Mouse (Mus musculus) G1E (cell line): ENCODE measurements around the gene Plekhd1. TPM values are rescaled to one million over a fixed set of nuclear protein-coding genes. Genes with fewer than 3 reads are reported as not detected.

Experiments
- ATAC-seq: 2 replicates; pipeline ENCODE4 v1.8.0; 2016; ENCODE audit warnings: mild to moderate bottlenecking; ENCODE audit not compliant: insufficient number of reproducible peaks, poor library complexity, low FRiP score, severe bottlenecking; ENCODE audit errors: extremely low read depth
- DNase-seq: peaks from one replicate; pipeline ENCODE4 v3.0.0; 2012; ENCODE audit warnings: low spot score
- H3K27me3 ChIP-seq: 2 replicates; pipeline ENCODE4 v1.6.1; 2012; ENCODE audit warnings: mild to moderate bottlenecking, low read length, inconsistent platforms; ENCODE audit not compliant: insufficient read depth
- H3K36me3 ChIP-seq: replicated peaks from 2 replicates; pipeline ENCODE3; 2012; ENCODE audit warnings: mild to moderate bottlenecking, inconsistent platforms
- H3K4me1 ChIP-seq: 2 replicates; pipeline ENCODE4 v1.6.1; 2012; ENCODE audit warnings: low read depth, low read length, inconsistent platforms, mixed read lengths; ENCODE audit not compliant: insufficient read depth
- H3K4me3 ChIP-seq: 2 replicates; pipeline ENCODE4 v1.5.1; 2012; ENCODE audit warnings: low read depth, mild to moderate bottlenecking, inconsistent platforms, low read length, moderate library complexity, mixed read lengths
- H3K9me3 ChIP-seq: replicated peaks from 2 replicates; pipeline ENCODE4 v1.6.1; 2012; ENCODE audit warnings: inconsistent platforms
- CTCF ChIP-seq: IDR thresholded peaks from 2 replicates; pipeline ENCODE4 v1.5.1; 2012; ENCODE audit warnings: low read depth, low read length, inconsistent platforms, mixed read lengths
- GATA1 ChIP-seq: IDR thresholded peaks from 2 replicates; pipeline ENCODE4 v1.6.1; 2012; ENCODE audit warnings: borderline replicate concordance, low read length, inconsistent platforms, mixed read lengths
- GATA2 ChIP-seq: IDR thresholded peaks from 2 replicates; pipeline ENCODE4 v1.6.1; 2012; ENCODE audit warnings: low read depth, low read length, inconsistent platforms, borderline replicate concordance
- POLR2AphosphoS5 ChIP-seq: IDR thresholded peaks from 2 replicates; pipeline ENCODE4 v1.6.1; 2012; ENCODE audit warnings: low read depth, low read length, inconsistent platforms; ENCODE audit not compliant: insufficient replicate concordance
- TAL1 ChIP-seq: conservative IDR thresholded peaks from 2 replicates; pipeline ENCODE4 v1.6.1; 2012; ENCODE audit warnings: low read depth, low read length, inconsistent platforms, mixed read lengths
- polyA plus RNA-seq: library from polyadenylated mRNA; stranded (reverse); fragments of >175 nt; gene quantifications from 2 replicates; pipeline ENCODE4 v1.2.3, GENCODE M21; 2012
- total RNA-seq, 2 experiments: library from RNA; stranded (forward) in 1 of 2; stranded (reverse) in 1 of 2; fragments of 200-1000 nt in 1 of 2; fragments of >200 nt in 1 of 2; fragmentation: Nextera tagmentation in 1 of 2; gene quantifications; 2 replicates each; pipeline ENCODE4 v1.2.3; 2014 to 2017

The Plekhd1 gene
- total and polyA plus RNA-seq, 3 experiments = 0.16 TPM; not detected in 2

DNA sequence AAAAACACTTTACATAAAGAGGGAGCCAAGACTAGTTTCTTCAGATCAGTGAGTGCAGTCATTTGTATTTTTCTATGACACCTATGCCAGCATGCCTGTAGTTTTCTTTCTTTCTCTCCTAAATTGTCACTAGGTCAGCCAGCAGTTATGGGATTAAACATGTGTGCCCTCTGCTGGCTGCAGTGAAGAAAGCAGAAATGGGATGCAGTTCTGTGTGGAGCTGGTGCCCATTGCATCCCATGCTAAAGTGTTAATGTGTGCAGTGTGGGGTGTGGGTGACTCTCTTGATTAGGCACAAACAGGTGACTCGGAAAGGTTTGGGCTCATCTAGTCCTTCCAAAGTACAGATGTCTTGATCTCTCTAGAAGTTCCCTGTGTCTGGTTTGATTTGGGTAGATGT, 11.1 kb upstream of the Plekhd1 start:
- Histone ChIP-seq H3K36me3 (peaks cover 56% of the 10 kb centered on the region), H3K27me3 (peaks cover under 1% of the 10 kb centered on the region; the same call in 1 of the 2 replicates), H3K4me3 (no peak overlapping the region), H3K9me3 (no peaks in the 10 kb centered on the region), H3K4me1 (no peaks in the 10 kb centered on the region)
- ATAC-seq = no peak
- TF ChIP-seq POLR2AphosphoS5 (no peak), CTCF (peak; percentile 22; the same call in 1 of the 2 replicates)
- DNase-seq = no peak

GRCm38 (mm10) chr12:80683554-80683953, 8.8 kb upstream of the Plekhd1 start:
- Histone ChIP-seq H3K27me3 (peaks cover 14% of the 10 kb centered on the region; the same call in 1 of the 2 replicates), H3K4me1 (no peaks in the 10 kb centered on the region), H3K4me3 (no peak overlapping the region), H3K9me3 (no peaks in the 10 kb centered on the region), H3K36me3 (peaks cover 37% of the 10 kb centered on the region)
- DNase-seq (no peak), ATAC-seq (no peak)
- TF ChIP-seq GATA1 (no peak), TAL1 (no peak), GATA2 (no peak), CTCF (no peak), POLR2AphosphoS5 (no peak)

- Histone ChIP-seq H3K27me3 (peaks cover 14% of the 10 kb centered on the region; the same call in 1 of the 2 replicates), H3K9me3 (no peaks in the 10 kb centered on the region), H3K4me1 (no peaks in the 10 kb centered on the region), H3K36me3 (peaks cover 31% of the 10 kb centered on the region), H3K4me3 (no peak overlapping the region)
- no peak for DNase-seq
- TF ChIP-seq CTCF = no peak
- no peak for TF ChIP-seq TAL1
- no peak for TF ChIP-seq GATA1
- TF ChIP-seq GATA2 = no peak
- no peak for TF ChIP-seq POLR2AphosphoS5
- no peak for ATAC-seq
These were observed 8.1 kb upstream of the Plekhd1 start for GRCm38 (mm10) chr12:80684316-80684715.

DNA sequence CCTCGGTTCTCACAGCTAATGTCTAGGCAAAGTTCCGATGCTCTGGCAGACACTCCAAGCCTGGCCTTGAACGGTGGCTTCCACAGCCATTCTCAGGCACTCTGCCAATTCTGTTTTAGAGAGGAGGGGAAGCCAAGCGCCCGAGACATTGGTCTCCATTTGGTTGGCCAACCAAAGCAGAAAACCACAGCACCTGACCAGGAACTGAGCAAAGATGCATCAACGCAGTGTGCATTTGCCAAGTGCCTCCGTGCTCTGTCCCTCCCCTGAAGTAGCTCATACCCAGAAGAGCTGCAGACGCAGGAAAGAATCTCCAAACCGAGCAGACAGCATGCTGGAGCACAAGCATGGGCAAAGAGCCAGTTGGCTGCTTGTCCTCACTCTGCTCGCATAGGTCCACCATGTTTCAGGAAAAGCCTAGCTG, 4.6 kb upstream of the Plekhd1 start:
- Histone ChIP-seq H3K4me3 (no peak overlapping the region), H3K36me3 (peaks cover 2% of the 10 kb centered on the region), H3K9me3 (no peaks in the 10 kb centered on the region), H3K4me1 (no peaks in the 10 kb centered on the region; the same call in 1 of the 2 replicates), H3K27me3 (peaks cover 41% of the 10 kb centered on the region)
- DNase-seq (no peak), ATAC-seq (no peak)
- TF ChIP-seq GATA2 = no peak
- TF ChIP-seq GATA1 = no peak
- no peak for TF ChIP-seq TAL1
- TF ChIP-seq CTCF = no peak
- TF ChIP-seq POLR2AphosphoS5 = no peak

DNA sequence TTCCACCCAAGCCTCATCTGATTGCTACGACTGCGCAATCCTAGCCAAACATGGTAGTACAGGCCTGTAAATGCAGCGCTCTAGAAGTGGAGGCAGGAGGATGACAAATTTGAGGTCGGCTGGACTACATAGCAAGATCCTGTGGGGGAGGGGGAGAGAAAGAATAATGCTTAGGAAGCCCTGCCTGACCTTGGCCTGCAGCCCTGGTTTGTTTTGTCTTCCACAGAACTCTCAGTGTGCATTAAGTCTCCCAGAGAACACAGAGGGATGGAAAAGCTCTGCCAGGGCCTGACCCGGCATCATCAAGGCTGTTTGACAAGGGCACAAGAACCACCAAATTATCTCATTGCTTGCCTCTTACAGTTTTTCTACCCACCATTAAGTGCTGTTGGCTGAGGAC, 2.7 kb upstream of the Plekhd1 start:
- no peaks in the 10 kb centered on the region for H3K9me3 ChIP-seq
- TF ChIP-seq GATA2 = no peak
- TF ChIP-seq POLR2AphosphoS5 = no peak
- no peak for TF ChIP-seq TAL1
- no peak for TF ChIP-seq GATA1
- no peak for TF ChIP-seq CTCF

DNA sequence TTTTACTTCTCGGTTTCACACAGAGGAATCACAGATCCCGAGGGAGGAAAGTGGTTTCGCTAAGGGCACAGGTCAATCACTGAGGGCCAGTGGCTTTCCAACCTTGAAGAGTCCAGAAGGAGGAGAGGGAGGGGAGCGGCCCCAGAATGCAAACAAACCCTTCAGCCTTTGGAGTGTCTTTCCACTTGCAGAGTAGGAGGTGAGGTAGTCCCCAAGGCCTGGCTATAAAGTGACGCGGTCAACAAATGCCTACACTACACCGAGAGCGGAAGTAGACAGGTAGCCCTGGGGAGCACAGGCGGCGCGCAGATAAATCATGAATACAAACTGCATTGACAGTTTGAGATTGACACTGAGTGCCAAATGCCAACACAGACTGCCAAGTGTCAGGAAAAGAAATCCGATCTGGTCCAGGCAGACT, 710 bp upstream of the Plekhd1 start:
- no peak for DNase-seq
- Histone ChIP-seq H3K9me3 (no peaks in the 10 kb centered on the region), H3K4me3 (no peak overlapping the region), H3K27me3 (peaks cover 61% of the 10 kb centered on the region), H3K36me3 (no peaks in the 10 kb centered on the region), H3K4me1 (no peaks in the 10 kb centered on the region; the same call in 1 of the 2 replicates)
- no peak for ATAC-seq
- TF ChIP-seq POLR2AphosphoS5 = no peak
- no peak for TF ChIP-seq CTCF
- TF ChIP-seq GATA2 = no peak
- TF ChIP-seq TAL1 = no peak
- TF ChIP-seq GATA1 = no peak

More for the DNA sequence above, 2.7 kb upstream of the Plekhd1 start:
- ATAC-seq (no peak), DNase-seq (no peak)
- Histone ChIP-seq H3K4me3 (no peak overlapping the region), H3K36me3 (no peaks in the 10 kb centered on the region), H3K4me1 (no peaks in the 10 kb centered on the region; the same call in 1 of the 2 replicates), H3K27me3 (peaks cover 55% of the 10 kb centered on the region)

DNA sequence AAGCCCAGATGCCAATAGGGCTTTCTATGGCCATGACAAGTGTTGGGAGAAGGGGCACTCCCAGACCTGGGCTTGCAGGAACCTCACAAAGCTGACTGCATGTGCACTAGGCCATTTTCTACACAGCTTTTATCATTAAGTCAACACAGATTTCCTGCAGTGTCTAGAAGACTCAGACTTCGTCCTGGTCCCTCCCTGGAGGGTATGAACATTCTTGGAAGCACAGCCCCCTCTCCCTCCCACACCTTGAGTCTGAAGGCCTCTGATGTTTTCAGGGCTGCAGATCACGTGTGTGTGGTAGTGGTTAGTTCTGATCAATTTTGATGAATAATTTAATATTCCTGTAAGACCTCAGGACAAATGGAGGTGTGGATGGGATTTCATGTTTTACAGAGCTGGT, 1.3 kb downstream of the Plekhd1 start:
- Histone ChIP-seq H3K4me1 (peaks cover under 1% of the 10 kb centered on the region; the same call in 1 of the 2 replicates), H3K27me3 (peaks cover 55% of the 10 kb centered on the region), H3K36me3 (no peaks in the 10 kb centered on the region), H3K4me3 (no peak overlapping the region), H3K9me3 (no peaks in the 10 kb centered on the region)
- ATAC-seq (no peak), DNase-seq (no peak)
- no peak for TF ChIP-seq GATA2
- TF ChIP-seq CTCF = no peak
- no peak for TF ChIP-seq TAL1
- TF ChIP-seq GATA1 = no peak
- no peak for TF ChIP-seq POLR2AphosphoS5
